Mouse (Mus musculus) heart, postnatal 4 days (tissue): Measurements from ENCODE around the gene Mc3r. TPM values are rescaled to one million over a fixed set of nuclear protein-coding genes. Genes with fewer than 3 reads are reported as not detected.

Experiments used
- DNase-seq: peaks from one replicate; pipeline ENCODE4 v3.0.0; 2021
- total RNA-seq, 2 experiments: library from RNA; stranded (reverse); gene quantifications; 2 replicates each; pipeline ENCODE4 v1.2.3; 2021

The Mc3r gene
- total RNA-seq = not detected

DNA sequence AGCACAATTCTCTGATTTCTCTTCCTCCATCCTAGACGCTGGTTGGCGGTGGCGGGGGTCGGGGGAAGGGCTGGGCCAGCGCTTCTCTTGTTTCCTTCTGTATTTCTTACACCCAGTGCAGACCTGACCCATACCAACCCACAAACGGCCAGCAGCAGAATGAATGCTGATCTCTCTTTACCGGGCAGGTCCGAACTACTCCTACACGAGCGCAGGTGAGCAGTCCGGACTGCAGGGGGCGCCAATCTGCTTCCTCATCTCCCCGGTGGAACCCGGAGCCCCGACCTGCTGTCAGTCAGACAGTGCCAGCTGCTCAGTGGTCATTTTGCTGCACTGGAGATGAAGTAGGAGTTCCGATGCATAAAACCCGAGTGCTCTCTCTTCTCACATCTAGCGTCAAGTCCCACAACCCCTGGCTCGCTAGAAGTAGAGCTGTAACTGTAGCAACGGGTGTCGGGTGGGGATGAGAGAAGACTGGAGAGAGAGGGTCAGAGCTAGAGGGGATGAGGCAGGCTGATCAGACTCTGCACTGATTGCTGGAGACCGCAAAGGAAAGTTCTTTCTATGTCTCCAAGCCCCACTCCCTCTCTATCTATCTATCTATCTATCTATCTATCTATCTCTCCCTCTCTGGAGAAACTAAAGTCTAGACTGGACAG lies at the start of gene Mc3r:
Mc3r (plus strand) TSS at position 387 of the 659 bp plus-strand sequence.
- DNase-seq = peak; percentile 37

DNA sequence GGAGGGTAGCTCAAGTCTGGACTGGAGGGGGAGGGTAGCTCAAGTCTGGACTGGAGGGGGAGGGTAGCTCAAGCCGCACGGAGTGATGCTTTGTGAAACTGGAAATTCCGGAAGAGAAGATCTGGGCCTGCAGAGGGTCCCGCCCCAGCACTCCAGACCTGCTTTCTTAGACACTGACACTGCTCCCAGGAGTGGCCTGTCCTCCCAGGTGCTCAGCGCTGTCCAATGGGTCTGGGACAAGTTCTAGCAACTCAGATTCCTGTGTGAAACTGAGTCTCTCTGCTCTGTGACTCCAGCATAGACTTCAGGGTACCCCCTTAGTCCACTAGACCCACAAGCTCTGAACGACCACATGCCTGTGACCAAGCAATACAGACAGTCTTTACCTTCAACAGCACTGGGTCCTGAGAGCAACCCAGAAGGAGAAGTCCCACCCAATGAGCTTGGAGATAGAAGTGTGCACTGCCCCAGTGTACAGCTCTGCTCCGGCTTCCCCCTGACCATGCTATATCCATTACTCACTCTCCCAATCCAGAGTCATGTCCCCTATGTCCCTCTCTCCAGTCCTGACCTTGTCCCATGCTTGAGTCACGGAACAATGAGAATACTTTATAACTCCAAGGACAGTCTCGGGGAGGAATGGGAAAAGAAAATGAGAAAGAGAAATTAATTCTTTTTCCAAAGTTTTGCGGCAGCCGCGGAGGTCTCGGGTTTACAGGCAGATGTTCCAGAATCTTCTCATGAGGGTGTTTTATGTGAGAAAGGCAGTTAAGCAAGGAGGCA lies 46.1 kb upstream of the Mc3r start:
- no peak for DNase-seq

DNA sequence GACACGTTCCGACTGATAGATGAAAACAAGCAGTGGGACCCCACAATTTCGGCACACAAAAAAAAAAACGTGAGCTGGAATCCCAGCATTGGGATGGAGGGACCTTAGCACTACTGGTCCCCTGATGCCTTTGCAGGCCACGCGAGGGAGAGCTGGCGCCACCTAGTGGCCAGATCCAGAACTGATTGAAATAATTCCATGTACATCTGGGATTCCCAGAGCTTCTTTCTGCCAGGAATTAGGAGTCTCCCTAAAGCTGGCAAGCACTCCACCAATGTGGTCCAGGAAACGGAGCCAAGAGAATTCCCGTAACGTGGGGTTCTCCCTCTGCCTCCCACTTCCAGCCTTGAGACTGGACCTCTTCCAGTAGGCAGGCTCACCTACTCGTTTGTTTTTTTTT lies 41.3 kb upstream of the Mc3r start:
- DNase-seq = peak; percentile 89

DNA sequence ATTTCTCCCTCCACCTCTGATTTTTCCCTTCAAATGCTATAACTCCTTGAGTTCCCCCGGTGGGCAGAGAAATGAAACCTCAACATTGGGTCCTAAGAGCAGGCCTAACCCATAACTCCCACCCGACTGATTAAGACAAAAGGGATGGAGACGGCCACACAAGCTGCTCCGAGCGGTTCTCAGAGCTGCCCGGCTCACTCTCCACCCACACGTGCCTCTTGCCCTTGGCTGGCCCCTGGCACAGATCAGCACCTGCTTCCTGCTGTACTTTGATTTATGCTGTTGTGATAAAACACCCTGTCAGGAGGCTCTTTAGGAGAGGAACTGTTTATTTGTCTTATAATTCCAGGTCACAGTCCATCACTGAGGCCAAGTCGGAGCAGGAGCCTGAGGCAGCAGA lies 34.8 kb upstream of the Mc3r start:
- DNase-seq = no peak

DNA sequence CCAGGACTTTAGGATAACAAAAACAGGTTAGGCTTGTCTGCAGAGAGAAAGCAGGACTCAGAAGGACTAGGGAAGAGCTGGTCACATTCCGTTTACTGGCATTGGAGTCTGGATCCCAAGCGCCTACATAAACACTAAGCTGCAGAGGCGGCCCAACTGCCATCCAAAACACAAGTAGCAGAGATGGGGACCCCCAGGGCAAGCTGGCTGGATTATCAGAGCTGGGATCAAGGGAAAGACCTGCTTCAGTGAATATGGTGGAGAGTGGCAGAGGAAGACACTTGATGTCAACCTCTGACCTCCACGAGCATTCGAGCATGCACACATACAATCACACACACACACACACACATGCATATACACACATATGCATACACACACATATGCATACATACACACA lies 34.0 kb upstream of the Mc3r start:
- DNase-seq = no peak

DNA sequence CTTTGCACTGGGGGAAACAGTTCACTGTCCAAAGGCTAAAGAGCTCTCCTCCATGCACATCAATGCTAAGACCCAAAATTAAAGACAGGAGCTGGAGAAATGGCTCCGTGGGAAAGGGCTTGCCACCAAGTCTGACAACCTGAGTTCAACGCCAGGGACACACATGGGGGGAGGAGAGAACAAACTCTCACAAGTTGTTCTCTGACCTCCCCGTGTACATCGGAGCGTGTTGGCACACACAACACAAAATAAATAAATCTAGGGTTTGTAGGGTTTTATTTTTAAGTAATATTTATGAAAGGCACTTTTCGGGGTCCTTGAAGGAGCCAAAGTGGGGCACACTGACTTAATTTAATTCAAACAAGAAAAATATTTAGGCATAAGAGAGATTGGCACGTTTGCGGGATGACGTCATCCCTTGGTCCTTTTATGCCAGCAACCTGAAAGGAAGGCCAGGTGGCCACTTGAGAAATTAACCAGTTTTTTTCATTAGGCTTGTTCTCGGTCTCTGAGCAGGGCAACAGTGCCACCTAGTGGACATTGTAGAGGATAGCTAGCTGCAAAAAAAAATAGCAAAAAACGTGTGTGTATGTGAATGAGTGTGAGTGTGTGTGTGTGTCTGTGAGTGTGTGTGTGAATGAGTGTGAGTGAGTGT lies 32.7 kb upstream of the Mc3r start:
- peak; percentile 63 for DNase-seq

DNA sequence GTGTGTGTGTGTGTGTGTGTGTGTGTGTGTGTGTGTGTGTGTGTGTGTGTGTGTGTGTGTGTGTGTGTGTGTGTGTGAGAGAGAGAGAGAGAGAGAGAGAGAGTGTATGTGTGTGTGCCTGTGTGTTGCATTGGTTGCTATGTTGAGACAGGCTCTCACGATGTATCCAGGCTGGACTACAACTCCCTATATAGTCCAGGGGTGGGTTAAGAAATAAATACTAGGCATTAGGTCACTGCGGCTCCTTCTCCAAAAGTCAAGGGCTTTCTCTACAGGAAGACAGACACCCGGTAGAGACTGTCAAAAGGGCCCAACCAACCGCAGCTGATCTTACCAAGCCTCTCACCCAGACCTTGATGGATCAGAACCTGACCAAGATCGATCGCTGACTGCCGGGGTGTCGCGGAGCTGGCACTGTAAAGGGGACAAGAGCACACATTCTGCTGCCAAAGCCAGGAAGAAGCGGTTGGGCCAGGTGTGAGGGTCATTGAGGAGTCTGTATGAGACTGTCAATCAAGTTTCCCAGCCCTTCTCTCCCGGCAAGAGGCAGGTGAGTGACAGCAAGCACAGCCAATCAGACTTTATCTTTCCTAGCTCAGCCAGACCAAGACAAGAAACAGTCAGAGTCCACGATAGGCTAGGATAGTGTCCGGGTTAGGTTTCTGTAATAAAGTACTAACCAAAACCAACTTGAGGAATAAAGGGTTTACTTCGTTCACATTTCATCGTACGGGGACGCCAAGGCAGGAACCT lies 32.0 kb upstream of the Mc3r start:
- no peak for DNase-seq

DNA sequence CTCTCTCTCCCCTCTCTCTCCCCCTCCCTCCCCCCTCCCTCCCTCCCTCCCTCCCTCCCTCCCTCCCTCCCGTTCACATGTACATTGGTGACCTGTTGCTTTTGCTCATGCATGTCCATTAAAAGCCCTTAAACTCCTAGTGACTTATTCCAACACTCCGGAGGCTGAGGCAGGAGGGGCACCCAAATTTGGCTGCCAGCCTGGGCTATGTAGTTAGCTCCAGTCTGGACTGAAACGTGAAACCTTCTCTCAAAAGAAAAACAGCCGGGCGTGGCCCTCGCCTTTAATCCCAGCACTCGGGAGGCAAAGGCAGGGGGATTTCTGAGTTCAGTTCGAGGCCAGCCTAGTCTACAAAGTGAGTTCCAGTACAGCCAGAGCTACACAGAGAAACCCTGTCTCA lies 30.4 kb upstream of the Mc3r start:
- DNase-seq = no peak

DNA sequence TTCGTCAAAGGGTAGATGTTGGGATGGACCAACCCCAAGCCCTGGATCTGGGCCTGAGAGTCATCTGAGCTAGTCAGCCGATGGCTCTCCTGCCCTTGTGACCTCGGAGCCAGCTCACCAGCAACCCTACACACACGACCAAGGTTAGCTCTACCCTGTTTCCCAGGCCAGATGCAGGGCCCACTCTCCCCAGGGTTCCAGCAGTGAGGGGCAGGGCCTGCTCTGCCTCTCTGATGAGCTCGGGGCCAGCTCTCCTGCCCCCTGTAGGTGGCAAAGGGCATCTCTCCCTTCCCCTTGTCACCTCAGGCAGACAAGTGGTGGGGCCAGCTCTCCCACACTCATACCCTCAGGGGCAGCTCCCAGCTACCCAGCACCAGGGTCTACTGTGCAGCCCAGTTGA lies 29.1 kb upstream of the Mc3r start:
- DNase-seq = no peak

DNA sequence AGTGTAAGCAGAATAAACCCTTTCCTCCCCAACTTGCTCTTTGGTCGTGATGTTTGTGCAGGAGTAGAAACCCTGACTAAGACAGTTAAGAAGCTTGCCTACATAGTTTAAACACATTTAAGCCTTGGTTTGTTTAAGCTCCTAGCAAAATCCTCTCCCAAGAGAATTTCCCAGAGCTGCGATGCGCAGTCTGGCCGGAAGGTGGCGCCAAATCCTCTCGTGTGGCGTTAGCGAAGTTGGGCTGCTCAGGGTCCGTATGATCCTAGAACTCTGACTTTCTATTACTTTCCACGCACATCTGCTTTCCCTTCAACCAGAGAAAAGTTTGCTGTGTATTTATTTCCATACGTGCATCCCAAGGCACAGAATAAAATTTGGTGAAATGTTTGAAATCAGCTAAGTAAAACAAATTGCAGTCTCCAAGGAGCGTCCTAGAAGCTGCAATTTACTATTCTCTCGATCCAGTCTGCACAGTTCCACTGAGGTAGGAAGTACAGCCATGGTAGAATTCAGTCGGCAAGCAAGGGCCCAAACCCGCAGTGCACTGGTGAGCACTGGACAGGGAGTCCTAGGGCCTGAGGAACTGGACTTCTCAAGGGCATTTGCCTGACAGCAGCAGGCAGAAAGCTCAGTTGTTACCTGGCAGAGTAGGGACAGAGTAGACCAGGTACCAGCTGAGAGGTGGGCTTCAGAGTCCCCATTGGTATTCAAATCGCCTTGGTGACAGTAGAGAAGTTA lies 26.5 kb upstream of the Mc3r start:
- DNase-seq = peak; percentile 82

DNA sequence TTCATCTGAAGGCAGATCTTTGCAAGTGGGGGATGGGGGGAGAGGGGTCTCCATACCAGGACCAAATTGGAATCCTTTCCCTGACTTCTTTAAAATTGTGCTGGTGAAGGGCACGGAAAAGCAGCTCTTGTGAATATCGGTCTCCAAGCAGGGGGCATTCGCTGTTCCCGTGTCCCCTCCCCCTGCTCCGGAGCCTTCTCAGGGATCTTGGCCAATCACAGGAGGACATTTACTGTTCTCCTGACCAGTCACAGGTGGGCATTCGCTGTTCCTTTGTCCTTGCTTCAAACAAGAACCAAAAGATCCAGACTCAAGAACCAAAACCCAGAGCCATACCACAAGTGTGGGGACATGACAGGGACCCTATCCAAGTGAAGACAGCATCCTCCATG lies 25.9 kb upstream of the Mc3r start:
- DNase-seq = peak; percentile 17

DNA sequence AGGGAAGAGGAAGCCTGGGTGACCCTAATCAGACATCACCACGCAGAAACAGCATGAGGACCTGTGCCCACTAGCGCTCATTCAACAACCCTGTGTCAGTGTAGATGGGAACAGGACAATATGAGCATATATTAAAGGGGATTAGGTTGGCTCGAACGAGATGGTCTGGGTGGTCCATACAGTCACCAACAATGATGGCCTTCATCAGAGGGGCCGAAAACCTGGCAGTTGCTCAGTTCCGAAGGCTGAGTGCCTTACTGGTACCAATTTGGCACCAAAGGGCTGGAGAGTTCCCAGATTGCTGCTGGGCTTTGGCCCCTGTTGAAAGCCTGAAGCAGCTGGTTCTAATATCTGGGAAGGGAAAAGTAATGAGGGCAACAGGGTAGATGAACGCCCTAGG lies 25.4 kb upstream of the Mc3r start:
- no peak for DNase-seq

DNA sequence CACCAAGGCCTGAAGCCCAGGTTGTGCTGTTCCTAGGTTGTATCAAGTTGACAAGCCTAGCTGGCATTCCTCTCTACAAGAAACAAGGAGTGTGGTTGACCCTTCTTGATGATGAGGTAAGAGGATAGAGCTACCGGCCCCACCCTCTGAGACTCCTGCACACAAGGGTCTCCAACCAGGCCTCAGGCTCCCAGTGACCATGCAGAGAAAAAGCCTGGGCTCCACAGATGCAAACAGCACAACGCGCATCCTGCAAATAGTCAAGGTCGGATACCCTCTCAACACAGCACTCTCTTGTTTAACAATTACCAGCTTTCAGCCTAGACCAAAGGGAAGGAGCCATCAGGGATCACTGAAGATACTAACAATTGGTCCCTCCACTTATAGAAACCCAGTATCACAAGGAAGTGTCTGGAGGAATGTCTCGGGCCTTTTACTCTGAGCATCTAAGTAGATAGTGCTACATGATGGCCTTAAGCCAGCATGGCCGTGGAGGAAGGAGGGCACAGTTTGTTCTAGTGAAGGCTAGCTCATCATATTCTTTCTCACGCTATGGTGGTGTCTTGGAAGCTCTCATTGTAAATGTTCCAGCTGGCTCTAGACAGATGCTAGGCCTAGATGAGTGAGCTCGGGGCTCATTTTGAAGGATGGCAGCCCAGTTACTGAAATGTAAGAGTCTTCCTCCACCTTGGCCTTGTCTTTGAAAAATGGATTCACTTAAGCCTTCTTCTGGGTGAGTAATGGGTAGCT lies 24.7 kb upstream of the Mc3r start:
- DNase-seq = no peak

DNA sequence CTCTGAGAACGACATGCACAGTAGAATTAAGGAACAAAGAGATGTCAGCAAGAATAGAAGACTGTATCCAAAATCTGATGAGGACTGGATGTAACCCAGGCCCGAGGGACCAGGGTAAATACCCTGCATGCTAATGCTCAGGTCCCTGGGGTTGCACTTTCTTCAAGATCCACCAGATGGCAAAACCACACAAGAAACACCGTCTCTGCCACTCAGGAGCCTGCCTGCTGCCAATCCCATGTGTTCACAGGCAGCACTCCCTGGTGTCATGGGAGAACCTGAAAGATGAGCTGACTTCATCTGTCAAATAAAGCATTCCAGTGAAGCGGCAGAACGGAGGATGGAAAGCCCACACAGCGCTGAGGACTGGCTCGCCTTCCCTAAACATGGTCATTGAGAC lies 21.3 kb upstream of the Mc3r start:
- DNase-seq = peak; percentile 56

DNA sequence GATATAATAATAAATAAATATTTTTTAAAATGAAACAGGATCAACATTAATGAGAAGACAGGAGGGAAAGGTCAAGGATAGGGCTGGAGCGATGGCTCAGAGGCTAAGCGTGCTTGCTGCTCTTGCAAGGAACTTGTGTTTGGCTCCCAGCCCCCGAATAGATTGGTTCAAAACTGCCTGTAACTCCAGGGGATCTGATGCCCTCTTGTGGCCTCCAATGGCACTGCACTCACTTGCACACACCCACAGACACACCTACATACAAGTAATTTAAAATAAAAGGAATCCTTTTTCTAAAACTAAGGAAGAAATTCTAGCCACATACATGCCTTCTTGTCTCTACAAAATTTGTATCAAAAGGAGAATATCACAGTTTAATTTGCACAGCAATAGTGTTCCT lies 20.5 kb upstream of the Mc3r start:
- DNase-seq = no peak

DNA sequence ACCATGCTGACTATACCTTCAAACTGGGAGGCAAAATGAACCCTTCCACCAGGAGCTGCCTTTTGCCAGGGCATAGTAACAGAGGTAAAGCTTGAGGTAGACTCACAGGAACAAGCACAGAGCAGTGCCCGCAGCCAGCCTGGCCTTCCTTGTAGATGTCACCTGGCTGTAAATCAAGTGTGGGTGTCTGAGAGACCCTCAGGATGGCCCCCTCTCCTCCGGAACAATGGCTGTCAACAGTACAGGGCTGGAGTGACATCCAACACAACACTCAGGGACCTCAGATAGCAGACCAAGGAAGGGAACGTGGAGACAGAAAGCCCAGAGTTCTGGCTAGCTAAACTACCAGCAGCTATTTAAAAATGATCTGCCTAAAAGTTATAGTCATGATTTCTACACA lies 19.1 kb upstream of the Mc3r start:
- DNase-seq = peak; percentile 45

DNA sequence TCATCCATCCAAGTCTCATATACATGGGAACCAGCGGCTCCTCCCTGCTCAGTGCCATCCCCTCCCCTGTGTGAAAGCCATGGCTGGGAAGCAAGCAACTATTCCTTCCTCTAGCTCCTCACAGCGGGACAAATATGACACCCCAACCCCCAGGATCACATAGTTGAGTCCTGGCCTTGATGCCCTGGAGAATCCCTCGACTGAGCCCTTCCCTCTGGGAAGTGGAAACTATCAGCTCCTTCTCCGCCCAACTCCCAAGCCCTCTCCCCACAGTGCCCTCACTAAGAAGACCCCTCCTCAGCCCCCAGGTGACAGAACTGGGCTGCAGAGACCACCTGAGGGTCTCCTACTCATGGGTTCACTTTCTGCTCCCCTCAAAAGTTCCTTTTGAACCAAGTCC lies 18.2 kb upstream of the Mc3r start:
- peak; percentile 2 for DNase-seq

DNA sequence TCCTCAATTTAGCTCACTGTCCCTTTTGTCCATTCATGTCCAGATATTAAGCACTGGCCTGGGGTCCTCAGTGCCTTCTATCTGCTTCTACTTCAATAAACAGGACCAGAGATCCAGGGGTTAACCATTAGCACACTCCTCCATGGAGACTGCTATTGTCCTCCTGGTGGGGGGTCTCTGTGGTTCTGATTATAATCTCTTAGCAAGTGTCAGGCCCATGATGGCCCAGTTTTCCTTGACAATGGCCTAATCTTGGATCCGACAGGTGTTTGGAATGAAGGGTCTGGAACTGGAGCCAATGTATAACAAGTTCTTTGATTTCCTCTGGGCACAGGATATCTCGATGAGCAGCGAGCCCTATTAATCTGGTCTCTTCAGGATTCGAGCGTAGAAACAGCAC lies 10.1 kb upstream of the Mc3r start:
- DNase-seq = no peak

DNA sequence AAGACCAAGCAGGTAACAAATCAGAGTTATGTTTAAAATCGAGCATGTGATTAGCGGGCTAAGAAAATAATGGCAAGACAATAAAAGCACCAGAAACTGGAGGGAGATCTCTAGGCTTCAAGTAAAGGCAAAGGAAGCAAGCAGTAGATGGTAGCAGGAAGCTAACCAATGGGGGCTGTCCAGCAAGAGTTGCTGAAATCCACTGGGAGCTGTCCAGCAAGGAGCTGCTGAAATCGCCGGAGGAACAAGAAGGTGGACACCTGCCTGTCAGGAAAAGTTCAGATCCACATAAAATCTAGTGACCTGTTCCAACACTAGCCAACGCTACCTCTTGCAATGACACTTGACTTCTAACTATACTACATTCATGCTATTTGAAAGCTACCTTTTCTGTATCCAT lies 7.3 kb upstream of the Mc3r start:
- peak; percentile 76 for DNase-seq

DNA sequence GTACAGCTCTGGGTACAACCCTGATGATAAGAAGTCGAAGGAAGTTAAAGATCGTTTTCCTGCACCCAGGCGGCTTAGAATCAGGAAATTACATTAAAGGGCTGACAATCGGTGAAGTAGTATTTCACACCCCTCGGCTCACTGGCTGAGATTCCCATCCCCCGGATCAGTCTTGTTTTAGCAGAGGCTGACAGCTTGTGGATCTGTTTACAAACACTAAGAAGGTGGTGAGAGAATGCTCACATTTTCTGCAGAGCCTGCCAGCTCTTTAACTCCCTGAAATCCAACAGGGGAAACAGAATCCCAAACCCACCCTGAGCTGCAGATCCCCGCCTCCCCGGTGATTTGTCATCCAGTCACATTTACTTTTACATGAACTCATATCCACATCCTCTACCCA lies 2.8 kb upstream of the Mc3r start:
- DNase-seq = no peak

DNA sequence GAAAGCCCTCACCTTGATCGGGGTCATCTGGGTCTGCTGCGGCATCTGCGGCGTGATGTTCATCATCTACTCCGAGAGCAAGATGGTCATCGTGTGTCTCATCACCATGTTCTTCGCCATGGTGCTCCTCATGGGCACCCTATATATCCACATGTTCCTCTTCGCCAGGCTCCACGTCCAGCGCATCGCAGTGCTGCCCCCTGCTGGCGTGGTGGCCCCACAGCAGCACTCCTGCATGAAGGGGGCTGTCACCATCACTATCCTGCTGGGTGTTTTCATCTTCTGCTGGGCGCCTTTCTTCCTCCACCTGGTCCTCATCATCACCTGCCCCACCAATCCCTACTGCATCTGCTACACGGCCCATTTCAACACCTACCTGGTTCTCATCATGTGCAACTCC lies 1.0 kb downstream of the Mc3r start:
- peak; percentile 34 for DNase-seq

DNA sequence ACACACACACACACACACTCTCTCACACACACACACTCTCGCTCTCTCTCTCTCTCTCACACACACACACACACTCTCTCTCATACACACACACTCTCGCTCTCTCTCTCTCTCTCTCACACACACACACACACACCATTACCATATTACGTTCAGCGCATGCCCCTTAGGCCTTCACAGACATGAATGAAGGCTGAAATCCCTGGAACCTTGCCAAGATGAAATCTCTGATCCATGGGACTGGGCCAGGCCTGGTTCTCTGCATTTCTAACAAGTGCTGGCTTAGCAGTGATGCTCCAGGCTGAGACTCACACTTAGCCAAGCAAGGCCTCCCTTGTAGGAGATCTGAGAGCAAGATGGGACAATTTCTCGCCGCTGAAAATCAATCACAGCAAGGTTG lies 8.1 kb downstream of the Mc3r start:
- no peak for DNase-seq
